Mouse (Mus musculus) E14TG2a.4 (cell line): ENCODE results near the gene Mpig6b.

Experiments used
- CTCF ChIP-seq: conservative IDR thresholded peaks from 2 replicates; pipeline ENCODE4 v1.5.1; 2014; ENCODE audit warnings: low read length
- NANOG ChIP-seq: IDR thresholded peaks from 2 replicates; pipeline ENCODE4 v1.6.1; 2014; ENCODE audit warnings: borderline replicate concordance, low read length, mixed read lengths
- POU5F1 ChIP-seq: IDR thresholded peaks from 2 replicates; pipeline ENCODE4 v1.6.1; 2014; ENCODE audit warnings: low read length, borderline replicate concordance

GRCm38 (mm10) chr17:35079778-35080177, 13.8 kb upstream of the Mpig6b start:
- TF ChIP-seq CTCF = no peak
- TF ChIP-seq NANOG = no peak
- TF ChIP-seq POU5F1 = no peak
